Mouse (Mus musculus) midbrain, embryonic 13.5 days (tissue): ENCODE results near the gene Notch2. TPM values are rescaled to one million over a fixed set of nuclear protein-coding genes. Genes with fewer than 3 reads are reported as not detected.

Experiments used
- ATAC-seq: fragments of 200-750 bp; cut with Nextera tagmentation; 2 replicates; pipeline ENCODE4 v1.8.0; 2017; ENCODE audit warnings: mild to moderate bottlenecking, moderate TSS enrichment, moderate library complexity
- H3K27ac ChIP-seq: fragments of 300-500 bp; sonication (generic); 2 replicates; pipeline ENCODE4 v1.5.1; 2015; ENCODE audit warnings: inconsistent platforms, mild to moderate bottlenecking, moderate library complexity
- H3K27me3 ChIP-seq: fragments of 300-500 bp; sonication (generic); 2 replicates; pipeline ENCODE4 v1.6.1; 2015; ENCODE audit warnings: mild to moderate bottlenecking, inconsistent platforms
- H3K36me3 ChIP-seq: fragments of 300-500 bp; sonication (generic); 2 replicates; pipeline ENCODE4 v1.6.1; 2015; ENCODE audit warnings: mild to moderate bottlenecking, inconsistent platforms
- H3K4me1 ChIP-seq: fragments of 300-500 bp; sonication (generic); replicated peaks from 2 replicates; pipeline ENCODE4 v1.6.1; 2015; ENCODE audit warnings: inconsistent platforms
- H3K4me2 ChIP-seq: fragments of 300-500 bp; sonication (generic); replicated peaks from 2 replicates; pipeline ENCODE4 v1.6.1; 2015; ENCODE audit warnings: moderate library complexity, mild to moderate bottlenecking, inconsistent platforms
- H3K4me3 ChIP-seq: fragments of 300-500 bp; sonication (generic); replicated peaks from 2 replicates; pipeline ENCODE4 v1.5.1; 2015; ENCODE audit warnings: mild to moderate bottlenecking, inconsistent platforms
- H3K9ac ChIP-seq: fragments of 300-500 bp; sonication (generic); replicated peaks from 2 replicates; pipeline ENCODE4 v1.6.1; 2015; ENCODE audit warnings: mild to moderate bottlenecking, inconsistent platforms
- H3K9me3 ChIP-seq: fragments of 300-500 bp; sonication (generic); 2 replicates; pipeline ENCODE4 v1.6.1; 2016; ENCODE audit warnings: mild to moderate bottlenecking, inconsistent platforms
- WGBS: fragments of 180-500 bp; shearing (Covaris S2); methylation state at CpG from one replicate; pipeline ENCODE4 v1.1.7; 2015; 5-methylcytosine and 5-hydroxymethylcytosine counted together
- polyA plus RNA-seq: library from polyadenylated mRNA; unstranded; fragments of >200 nt; fragmentation: Nextera tagmentation; extraction: Ambion mirVana; gene quantifications from 2 replicates; pipeline ENCODE4 v1.2.1, GENCODE M21; 2015

Notch2 gene
- polyA plus RNA-seq, 1 experiment from 2014 or later, result 10.0 TPM

DNA sequence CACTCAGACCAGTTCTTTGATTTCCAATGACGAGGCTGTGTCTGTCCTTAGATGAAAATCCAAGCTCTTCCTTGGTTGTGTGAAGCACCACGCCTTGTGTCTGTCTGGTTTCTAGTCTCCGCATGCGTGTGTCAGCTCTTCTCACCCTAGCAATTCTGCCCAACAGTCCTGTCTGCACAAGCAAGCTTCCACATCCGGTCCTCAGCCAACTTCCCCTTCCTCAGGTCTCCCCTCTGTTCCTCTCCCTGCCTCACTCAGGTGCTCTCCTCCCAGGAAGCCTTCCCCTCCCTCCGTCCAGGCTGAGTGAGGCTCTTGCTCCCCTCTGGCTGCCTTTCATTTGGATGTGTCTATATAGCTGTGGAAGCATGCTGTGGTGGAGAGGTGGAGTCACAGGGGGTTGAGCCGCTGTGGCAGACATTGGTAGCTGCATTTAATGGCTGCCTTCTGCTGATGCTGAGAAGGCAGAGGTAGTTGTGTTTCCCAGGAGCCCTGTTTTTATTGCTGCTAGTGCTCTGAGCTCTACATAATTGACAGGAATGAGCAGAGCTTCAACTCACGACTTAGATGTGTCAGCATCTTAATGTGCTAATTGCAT is 70.8 kb downstream of the Notch2 start:
- no peaks in the 10 kb centered on the region for H3K27me3 ChIP-seq
- no peak overlapping the region for H3K9ac ChIP-seq
- H3K4me2 ChIP-seq, result no peak overlapping the region
- no peaks in the 10 kb centered on the region for H3K36me3 ChIP-seq
- H3K27ac ChIP-seq, result no peak overlapping the region
- H3K4me3 ChIP-seq, result no peak overlapping the region
- WGBS, result 77% methylated on average over 8 of the region's 8 CpGs
- H3K4me1 ChIP-seq, result peaks cover 5% of the 10 kb centered on the region; the same call in 1 of the 2 replicates
- no peaks in the 10 kb centered on the region for H3K9me3 ChIP-seq
- ATAC-seq, result peak; percentile 38; the same call in 1 of the 2 replicates

DNA sequence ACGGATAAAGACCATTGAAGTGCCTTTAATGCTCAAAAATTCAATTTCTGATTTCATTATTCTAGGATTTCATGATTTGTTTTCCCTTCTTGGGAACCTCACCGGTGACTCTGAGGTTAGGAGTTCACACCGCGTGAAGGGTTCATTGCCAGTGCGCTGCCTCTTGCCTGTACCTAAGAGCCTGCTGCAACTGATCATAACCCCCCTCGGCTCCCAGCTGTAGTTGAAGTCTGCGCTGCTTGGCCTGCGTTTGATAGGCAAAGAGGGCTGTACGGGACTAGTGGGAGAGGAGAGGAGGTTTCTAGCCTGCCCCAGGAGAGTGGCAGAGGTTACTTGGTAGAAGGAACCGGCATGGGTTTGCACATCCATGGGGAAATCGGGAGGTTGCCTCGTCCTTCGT is 71.5 kb downstream of the Notch2 start:
- H3K9ac ChIP-seq, result no peak overlapping the region
- no peak overlapping the region for H3K4me2 ChIP-seq
- H3K36me3 ChIP-seq, result no peaks in the 10 kb centered on the region
- no peak overlapping the region for H3K27ac ChIP-seq
- no peak overlapping the region for H3K4me3 ChIP-seq
- no peak for ATAC-seq
- whole genome bisulfite sequencing, result 80% methylated on average over 13 of the region's 13 CpGs
- H3K9me3 ChIP-seq, result no peaks in the 10 kb centered on the region
- peaks cover 5% of the 10 kb centered on the region; the same call in 1 of the 2 replicates for H3K4me1 ChIP-seq
- no peaks in the 10 kb centered on the region for H3K27me3 ChIP-seq

DNA sequence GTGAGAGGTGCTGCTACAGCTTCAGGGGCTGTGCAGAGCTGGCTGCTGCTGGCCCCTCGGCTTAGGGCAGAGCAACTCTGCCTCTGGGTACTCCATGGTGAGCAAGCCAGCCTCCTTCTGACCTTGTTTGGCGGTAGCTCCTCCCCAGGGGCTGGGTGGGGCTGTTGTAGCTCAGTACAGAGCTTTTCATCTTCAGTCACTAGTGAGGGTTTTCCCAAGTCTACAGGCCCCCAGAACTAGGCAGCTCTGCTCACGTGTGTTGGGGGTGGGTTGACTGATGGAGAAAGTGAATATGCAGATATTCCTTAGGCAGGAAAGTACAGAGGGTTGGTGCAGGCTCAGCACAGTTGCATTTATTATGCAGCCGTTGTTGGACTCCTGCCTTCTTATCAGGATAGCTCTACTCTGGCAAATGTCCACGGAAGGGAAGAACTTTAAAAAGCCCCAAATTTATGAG is 72.5 kb downstream of the Notch2 start:
- no peak overlapping the region for H3K4me2 ChIP-seq
- H3K27ac ChIP-seq, result no peak overlapping the region
- WGBS, result 46% methylated on average over 5 of the region's 5 CpGs
- no peaks in the 10 kb centered on the region for H3K27me3 ChIP-seq
- H3K9me3 ChIP-seq, result no peaks in the 10 kb centered on the region
- no peak overlapping the region for H3K9ac ChIP-seq
- no peak overlapping the region for H3K4me3 ChIP-seq
- peaks cover 5% of the 10 kb centered on the region; the same call in 1 of the 2 replicates for H3K4me1 ChIP-seq
- no peaks in the 10 kb centered on the region for H3K36me3 ChIP-seq
- ATAC-seq, result peak; percentile 51; the same call in 1 of the 2 replicates

DNA sequence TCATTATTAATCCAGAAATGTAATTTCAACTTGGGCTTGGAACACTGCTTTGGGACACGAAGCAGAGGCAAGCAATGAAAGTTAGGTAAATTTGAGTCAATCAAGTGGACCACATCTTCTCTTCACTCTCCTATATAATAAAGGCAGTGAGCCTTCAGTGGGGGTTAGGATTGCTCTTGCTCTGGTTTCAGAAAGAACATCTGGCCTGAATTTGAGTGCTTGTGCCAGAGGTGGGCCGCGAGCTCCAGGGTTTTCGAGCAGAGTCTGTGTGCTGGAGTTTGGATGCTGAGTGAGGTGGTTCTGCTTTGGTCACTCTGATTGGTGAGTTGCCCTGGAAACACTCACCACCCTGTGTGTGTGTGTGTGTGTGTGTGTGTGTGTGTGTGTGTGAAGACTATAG is 73.1 kb downstream of the Notch2 start:
- Histone ChIP-seq H3K4me1 (peaks cover 5% of the 10 kb centered on the region; the same call in 1 of the 2 replicates), H3K9ac (no peak overlapping the region), H3K4me2 (no peak overlapping the region), H3K9me3 (no peaks in the 10 kb centered on the region), H3K27ac (no peak overlapping the region), H3K4me3 (no peak overlapping the region), H3K27me3 (no peaks in the 10 kb centered on the region), H3K36me3 (no peaks in the 10 kb centered on the region)
- WGBS, result 91% methylated on average over 4 of the region's 4 CpGs
- ATAC-seq, result no peak

DNA sequence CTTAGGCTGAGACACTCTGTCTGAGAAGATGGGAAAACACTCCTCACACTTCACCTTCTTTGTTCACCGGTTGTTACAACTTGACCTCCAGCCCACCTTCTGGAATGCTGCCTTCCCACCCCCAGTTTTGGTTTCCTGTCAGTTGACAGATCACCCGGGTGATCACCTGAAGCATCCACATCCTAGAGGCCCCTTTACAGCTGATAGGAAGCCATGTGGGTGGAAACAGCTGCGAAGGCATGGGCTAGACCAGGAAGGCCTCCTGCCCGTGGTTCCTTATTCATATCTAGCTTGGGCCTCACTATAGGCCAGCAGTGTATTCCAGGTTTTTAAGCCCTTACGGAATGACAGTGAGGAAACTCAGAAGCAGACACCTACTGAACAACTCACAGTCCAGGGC is 73.5 kb downstream of the Notch2 start:
- H3K9ac ChIP-seq, result no peak overlapping the region
- H3K4me1 ChIP-seq, result peaks cover 5% of the 10 kb centered on the region; the same call in 1 of the 2 replicates
- H3K36me3 ChIP-seq, result no peaks in the 10 kb centered on the region
- no peak overlapping the region for H3K4me3 ChIP-seq
- 88% methylated on average over 5 of the region's 5 CpGs for WGBS
- no peak overlapping the region for H3K27ac ChIP-seq
- no peak overlapping the region for H3K4me2 ChIP-seq
- H3K27me3 ChIP-seq, result no peaks in the 10 kb centered on the region
- ATAC-seq, result no peak
- no peaks in the 10 kb centered on the region for H3K9me3 ChIP-seq

DNA sequence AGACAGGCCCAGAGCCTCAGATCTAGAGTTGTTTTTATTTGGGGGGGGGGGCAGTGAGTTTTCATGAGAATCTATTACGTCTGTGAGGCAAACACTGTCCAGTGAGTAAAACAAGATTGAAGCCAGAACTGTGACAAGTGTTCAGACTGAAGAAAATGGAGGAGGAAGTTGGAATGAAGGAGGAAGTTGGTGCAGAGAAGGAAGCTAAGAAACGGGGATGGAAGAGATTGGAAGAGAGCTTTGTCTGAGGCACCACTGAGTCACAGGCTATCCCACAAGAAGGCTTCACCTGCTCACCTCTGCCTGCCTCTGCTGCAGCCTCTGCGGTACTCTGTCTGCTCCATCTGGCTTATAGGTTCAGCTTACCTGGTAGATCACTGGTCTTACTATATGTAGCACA is 74.2 kb downstream of the Notch2 start:
- no peak for ATAC-seq
- H3K36me3 ChIP-seq, result no peaks in the 10 kb centered on the region
- H3K27me3 ChIP-seq, result no peaks in the 10 kb centered on the region
- H3K9me3 ChIP-seq, result no peaks in the 10 kb centered on the region
- no peak overlapping the region for H3K4me2 ChIP-seq
- H3K9ac ChIP-seq, result no peak overlapping the region
- H3K4me3 ChIP-seq, result no peak overlapping the region
- H3K4me1 ChIP-seq, result peaks cover 5% of the 10 kb centered on the region; the same call in 1 of the 2 replicates
- 98% methylated on average over 3 of the region's 3 CpGs for WGBS
- no peak overlapping the region for H3K27ac ChIP-seq

DNA sequence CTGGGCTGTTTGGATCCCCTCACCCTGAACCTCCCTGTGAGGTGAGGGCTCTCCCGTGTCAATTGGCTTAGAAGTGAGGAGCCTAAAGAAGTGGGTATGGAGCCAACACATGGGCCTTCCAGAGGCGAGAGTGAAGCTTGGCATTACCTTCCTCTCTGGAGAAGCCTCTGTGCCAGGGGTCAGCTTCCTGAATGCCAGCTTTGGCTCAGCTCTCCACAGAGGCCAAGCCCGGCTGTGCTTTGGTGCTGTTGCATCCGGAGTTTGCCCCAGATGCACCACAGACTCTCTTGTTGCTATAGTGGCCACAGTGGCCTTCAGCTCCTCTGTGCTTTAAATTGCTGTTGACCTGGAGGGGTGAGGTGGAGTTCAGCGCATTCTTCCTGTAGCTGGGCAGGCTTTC is 76.4 kb downstream of the Notch2 start:
- H3K4me2 ChIP-seq, result no peak overlapping the region
- no peaks in the 10 kb centered on the region for H3K27me3 ChIP-seq
- no peak for ATAC-seq
- H3K9ac ChIP-seq, result no peak overlapping the region
- WGBS, result 77% methylated on average over 5 of the region's 5 CpGs
- no peaks in the 10 kb centered on the region for H3K36me3 ChIP-seq
- peaks cover 17% of the 10 kb centered on the region for H3K4me1 ChIP-seq
- H3K4me3 ChIP-seq, result no peak overlapping the region
- H3K27ac ChIP-seq, result no peak overlapping the region
- H3K9me3 ChIP-seq, result no peaks in the 10 kb centered on the region

DNA sequence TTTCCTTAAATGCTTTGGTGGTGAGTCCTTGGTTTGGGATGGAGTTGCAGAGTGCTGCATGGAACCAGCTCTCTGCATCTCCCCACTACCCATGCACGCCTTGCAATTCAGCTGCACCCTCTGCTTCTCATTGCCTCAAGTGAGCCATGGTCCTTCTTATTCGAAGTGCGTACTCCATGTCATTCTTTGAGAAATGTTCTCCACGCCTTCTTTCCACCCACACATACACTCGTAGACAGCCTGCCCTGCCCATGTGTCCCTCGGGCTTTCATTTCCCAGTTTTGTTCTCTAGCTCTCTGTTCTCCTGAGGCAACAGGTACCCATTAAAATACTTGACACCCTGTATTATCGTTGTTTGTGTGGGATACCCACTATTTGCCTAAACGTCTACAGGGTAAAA is 76.8 kb downstream of the Notch2 start:
- no peak overlapping the region for H3K4me3 ChIP-seq
- no peaks in the 10 kb centered on the region for H3K27me3 ChIP-seq
- no peak overlapping the region for H3K4me2 ChIP-seq
- no peaks in the 10 kb centered on the region for H3K36me3 ChIP-seq
- no peak overlapping the region for H3K27ac ChIP-seq
- WGBS, result 87% methylated on average over 8 of the region's 8 CpGs
- no peaks in the 10 kb centered on the region for H3K9me3 ChIP-seq
- no peak for ATAC-seq
- peaks cover 17% of the 10 kb centered on the region for H3K4me1 ChIP-seq
- no peak overlapping the region for H3K9ac ChIP-seq

DNA sequence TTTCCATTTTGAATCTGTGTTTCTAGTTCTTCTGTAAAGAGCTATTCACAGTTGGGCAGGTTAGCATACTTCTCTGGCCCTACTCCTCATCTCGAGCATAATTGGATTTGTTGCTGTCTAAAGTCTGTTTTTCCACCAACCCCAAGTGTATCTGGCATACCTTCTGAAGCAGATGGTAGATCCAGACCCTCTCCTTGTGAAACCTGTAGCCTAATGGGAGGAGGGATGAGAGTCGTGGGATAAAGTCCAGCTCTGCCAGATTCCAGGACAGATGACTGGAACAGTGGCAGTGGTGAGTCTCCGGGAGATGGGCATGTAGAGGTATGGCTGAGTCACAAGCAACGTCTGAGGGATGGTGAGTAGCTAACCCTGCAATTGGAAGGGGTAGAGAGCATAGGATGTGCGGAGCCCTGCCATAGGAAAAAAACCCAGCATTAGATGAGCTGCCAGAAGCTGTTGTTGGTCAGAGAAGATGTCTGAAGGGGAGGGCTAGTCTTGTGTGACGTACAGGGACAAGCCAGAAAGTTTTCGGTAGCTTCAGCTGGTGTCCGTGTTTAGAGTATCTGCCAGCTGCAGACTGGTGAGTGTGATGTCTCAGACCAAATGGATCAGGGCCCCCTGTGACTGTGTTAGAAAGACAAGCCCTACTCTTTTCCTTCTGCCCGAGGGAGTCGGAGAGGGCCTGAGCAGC is 79.5 kb downstream of the Notch2 start:
- H3K4me2 ChIP-seq, result no peak overlapping the region

DNA sequence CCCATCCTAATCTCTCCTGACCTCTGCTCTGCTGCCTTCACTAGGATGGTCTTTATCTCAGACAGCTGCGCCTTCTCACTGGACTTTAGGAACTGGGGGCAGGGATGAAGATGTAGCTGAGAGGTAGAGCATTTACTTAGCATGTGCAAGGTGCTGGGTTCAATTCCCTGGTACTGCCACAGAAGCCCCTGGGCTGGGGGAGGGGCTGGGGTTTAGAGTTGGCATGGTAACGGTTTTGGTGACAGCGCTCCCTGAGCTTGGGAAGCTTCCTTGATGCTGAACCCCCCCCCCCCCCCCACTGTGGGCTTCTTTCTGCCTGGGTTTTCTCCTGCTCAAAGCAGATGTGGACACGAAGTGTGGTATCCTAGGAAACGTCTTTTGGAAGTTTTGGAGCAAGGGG is 80.6 kb downstream of the Notch2 start:
- 17% methylated on average over 5 of the region's 5 CpGs for WGBS
- peaks cover 17% of the 10 kb centered on the region for H3K4me1 ChIP-seq
- no peak overlapping the region for H3K4me3 ChIP-seq
- no peak overlapping the region for H3K4me2 ChIP-seq
- 0 out of 2 replicates have a peak, but pooled peaks cover 3% of the 10 kb centered on the region for H3K36me3 ChIP-seq
- H3K27me3 ChIP-seq, result no peaks in the 10 kb centered on the region
- H3K9ac ChIP-seq, result no peak overlapping the region
- no peaks in the 10 kb centered on the region for H3K9me3 ChIP-seq
- no peak overlapping the region for H3K27ac ChIP-seq
- peak; percentile 54; the same call in 1 of the 2 replicates for ATAC-seq

More for the DNA sequence above, 79.5 kb downstream of the Notch2 start:
- no peak for ATAC-seq
- H3K27me3 ChIP-seq, result no peaks in the 10 kb centered on the region
- H3K36me3 ChIP-seq, result 0 out of 2 replicates have a peak, but pooled peaks cover 3% of the 10 kb centered on the region
- 81% methylated on average over 10 of the region's 10 CpGs for WGBS
- H3K9ac ChIP-seq, result no peak overlapping the region
- H3K4me3 ChIP-seq, result no peak overlapping the region
- no peak overlapping the region for H3K27ac ChIP-seq
- peaks cover 17% of the 10 kb centered on the region for H3K4me1 ChIP-seq
- H3K9me3 ChIP-seq, result no peaks in the 10 kb centered on the region

DNA sequence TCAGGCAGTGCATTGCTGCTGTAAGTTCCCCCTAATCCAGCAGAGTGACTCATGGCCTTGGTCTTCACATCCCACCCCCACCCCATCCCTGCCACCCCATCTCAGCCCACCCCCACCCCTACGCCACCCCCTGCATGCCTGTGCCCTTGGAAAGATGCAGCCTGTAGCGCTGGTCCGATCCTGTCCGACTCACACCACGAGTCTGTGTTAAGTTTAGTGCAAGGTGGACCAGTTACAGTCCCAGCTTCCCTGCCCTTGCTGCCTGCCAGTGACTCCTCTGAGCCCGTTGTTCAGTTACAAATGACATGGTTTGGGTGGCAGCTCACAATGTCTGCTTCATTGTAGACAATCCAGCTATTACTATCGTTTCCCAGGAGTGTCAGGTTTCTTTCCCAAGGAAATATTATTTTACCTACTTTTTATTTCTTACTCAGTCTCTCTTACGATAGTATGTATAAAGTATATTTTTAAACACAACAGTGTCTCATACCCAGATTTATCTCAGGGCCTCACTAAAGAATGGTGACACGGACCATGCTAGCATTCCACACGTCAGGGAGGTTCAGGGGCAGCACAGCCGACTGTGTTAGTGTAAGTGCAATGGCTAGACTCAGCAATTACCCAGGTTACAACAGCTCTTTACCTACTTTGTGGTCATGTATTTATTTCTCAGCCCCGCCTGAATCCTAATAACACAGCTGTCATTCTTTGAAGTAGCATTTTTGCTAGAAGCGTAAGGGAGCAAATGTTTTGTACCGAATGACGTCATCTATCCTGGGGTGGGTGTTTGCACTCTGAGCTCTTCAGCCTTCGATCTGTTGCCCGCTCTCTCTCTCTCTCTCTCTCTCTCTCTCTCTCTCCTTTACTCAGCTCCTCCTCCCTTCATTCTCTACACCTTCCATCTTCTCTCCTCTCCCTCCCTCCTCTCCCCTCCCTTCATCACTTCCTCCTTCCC is 81.6 kb downstream of the Notch2 start:
- Histone ChIP-seq H3K4me1 (peaks cover 17% of the 10 kb centered on the region), H3K4me3 (no peak overlapping the region), H3K9me3 (no peaks in the 10 kb centered on the region), H3K9ac (no peak overlapping the region), H3K36me3 (peaks cover 10% of the 10 kb centered on the region; the same call in 1 of the 2 replicates), H3K4me2 (no peak overlapping the region), H3K27me3 (no peaks in the 10 kb centered on the region), H3K27ac (no peak overlapping the region)
- WGBS, result 72% methylated on average over 17 of the region's 17 CpGs
- ATAC-seq, result no peak

DNA sequence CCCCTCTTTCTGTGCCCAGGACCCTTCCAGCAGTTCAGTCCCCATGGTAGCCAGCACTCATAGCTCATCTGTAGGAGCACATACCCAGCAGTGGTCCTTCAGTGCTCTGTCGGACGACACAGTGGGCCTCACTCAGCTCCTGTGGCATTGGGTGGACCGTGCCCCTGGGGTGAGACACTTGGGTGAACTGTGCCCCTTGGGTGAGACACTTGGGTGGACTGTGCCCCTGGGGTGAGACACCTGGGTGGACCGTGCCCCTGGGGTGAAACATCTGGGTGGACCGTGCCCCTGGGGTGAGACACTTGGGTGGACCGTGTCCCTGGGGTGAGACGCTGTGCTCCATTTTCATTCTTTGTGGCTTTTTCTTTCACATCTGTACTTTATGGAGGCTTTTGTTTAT is 83.7 kb downstream of the Notch2 start:
- ATAC-seq, result no peak
- no peak overlapping the region for H3K27ac ChIP-seq
- no peaks in the 10 kb centered on the region for H3K9me3 ChIP-seq
- 96% methylated on average over 7 of the region's 7 CpGs for WGBS
- H3K4me2 ChIP-seq, result no peak overlapping the region
- H3K4me3 ChIP-seq, result no peak overlapping the region
- no peak overlapping the region for H3K9ac ChIP-seq
- H3K27me3 ChIP-seq, result no peaks in the 10 kb centered on the region
- H3K4me1 ChIP-seq, result peaks cover 17% of the 10 kb centered on the region
- H3K36me3 ChIP-seq, result peaks cover 28% of the 10 kb centered on the region
